Mouse (Mus musculus) 3134 (cell line): ENCODE data around the gene Trpm8.

Experiments used
- DNase-seq: peaks from one replicate; pipeline ENCODE4 v3.0.0-alpha.2; 2011; ENCODE audit warnings: low spot score; ENCODE audit not compliant: insufficient read length; ENCODE audit errors: extremely low read depth

Trpm8 gene

GRCm38 (mm10) chr1:88277098-88277817, at the start of gene Trpm8, which contains the start of gene Hjurp:
Trpm8 (plus strand) TSS chr1:88277661.
Hjurp (minus strand) TSS chr1:88277633.
- peak; percentile 100 for DNase-seq

DNA sequence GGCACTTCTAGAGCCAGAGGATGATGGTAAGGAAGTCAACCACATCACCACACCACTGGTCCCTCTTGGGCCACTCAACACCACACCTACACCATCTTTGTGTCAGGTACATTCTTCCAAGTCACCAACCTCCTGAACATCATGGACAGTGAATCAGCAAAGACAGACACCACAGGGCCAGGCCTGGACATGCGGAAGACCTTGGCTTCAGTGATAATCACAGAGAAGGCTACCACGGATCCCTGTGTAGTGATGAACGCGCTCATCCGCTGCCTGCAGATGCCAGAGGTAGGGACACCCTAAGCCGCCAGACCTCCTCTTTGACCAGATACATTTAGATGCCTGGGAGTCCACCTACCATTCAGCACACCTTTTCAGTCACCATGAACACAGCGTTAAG, 49.3 kb upstream of the Trpm8 start:
- DNase-seq, result no peak

DNA sequence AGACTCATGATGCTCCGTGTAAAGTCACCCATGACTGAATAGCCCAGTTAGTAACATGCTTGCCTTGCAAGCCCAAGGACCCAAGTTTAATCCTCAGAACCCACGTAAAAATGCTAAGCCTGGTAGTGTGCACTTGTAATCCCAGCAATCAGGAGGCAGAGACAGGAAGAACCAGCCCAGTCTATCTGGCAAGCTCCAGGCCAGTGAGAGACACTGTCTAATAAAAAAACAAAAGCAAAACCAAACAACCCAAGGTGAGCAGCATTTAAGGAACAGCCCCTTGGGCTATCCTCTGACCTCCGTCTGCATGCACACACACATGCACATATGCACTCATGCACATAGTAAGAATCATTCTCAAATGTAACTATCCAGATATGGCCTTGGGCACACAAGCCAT, 47.9 kb upstream of the Trpm8 start:
- DNase-seq, result no peak

DNA sequence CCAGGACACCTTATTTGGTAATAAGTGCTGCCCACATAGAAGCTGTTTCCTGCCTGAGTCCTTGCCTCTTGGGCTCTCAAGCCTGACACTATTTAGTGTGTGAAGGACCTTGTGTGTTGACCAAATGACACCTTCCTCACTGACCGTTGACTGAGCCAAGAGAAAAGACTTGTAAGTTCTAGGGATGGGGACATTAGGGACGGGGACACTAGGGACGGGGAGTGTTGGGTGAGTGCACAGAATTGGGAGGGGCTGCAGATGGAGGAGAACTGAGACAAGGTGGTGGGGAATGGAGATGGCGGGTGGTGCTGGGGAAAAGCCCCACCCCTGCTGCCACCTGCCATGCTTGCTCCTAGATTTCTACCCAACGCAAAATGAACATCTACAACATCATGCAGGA, 47.5 kb upstream of the Trpm8 start:
- no peak for DNase-seq

DNA sequence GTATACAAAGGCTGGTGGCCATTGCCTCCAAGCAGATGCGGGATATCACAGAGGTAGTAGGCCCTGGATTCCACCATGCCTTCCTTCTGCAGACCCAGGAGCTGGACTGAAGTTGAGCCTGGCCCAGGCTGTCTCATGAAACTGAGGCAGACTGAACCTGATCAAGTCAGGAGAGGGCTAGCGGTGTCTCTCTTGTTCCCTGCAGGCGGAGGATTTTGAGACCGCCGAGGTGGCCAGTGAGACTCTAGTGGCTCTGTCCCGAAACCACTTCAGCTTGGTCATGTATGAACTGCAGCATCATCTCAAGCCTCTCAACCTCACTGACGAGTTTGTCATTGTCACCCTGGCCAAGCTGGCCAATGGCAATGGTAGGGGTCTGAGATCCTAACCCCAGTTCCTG, 47.0 kb upstream of the Trpm8 start:
- DNase-seq, result no peak

DNA sequence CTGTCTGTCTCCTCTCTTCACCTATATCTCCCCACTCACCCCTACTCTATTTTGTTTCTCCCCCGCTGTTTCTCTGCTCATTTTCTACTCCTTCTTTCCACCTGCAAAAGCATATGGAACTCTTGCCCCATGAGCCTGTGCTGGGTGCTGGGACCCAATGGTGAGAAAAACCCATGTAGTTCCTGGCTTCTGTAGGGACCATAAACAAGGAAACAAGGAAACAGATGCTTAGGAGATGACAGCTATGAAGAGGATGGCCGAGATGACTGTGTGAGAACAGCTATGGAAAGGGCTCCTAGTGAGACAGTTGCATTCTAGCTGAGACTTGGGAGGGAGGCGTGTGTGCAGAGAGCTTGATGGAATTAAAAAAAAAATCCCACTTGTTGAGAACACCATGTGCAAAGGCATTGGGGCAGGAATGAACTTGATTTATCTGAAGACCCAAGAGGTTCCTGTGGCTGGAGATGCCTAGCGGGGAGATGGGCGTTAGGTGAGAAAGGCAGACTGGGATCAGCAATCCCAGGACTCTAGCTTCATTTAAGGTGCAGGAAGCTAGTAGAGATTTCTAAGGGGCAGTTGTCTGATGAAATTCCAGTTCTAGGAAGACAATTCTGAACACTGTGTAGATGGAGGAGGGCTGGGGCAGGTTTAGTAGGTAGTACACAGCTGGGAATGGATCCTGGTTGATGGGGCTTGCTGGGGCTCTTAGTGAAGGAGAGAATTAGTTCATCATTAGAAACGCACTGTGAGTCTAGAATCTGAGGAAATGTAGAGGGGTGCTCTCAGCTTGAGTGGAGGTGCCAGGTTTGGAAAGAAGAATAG, 46.3 kb upstream of the Trpm8 start:
- DNase-seq, result no peak

DNA sequence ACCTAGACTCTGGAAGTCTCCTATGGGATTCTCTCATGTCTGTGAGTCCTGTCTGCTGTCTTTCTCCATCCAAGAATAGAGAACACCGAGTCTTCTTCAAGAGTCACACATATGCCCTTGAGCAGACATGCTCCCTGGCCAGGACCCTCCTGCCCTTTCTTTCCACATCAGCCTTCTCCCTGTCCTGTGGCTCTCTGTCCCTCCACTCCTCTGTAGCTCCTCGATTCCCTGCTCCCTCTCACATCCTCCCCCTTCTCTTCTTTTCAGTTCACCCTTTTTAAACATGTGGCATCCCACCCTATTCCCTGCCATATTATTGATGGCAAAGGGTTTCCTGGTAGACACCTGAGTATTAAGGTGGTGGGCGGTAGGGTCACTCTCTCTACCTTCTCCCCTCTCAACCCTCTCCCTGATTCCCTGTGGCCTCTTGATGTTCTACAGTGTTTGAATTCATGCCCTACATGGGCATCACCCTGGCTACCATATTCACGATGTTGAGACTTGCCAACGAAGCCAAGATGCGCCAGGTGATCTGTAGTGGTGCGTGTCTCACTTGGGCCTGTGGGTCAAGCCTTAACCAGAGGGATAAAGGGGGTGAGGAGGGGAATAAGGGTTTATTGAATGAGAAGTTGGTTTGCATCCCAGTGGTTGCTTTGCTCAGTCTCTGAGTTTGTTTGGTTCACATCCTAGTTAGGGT, 45.5 kb upstream of the Trpm8 start:
- DNase-seq, result no peak

DNA sequence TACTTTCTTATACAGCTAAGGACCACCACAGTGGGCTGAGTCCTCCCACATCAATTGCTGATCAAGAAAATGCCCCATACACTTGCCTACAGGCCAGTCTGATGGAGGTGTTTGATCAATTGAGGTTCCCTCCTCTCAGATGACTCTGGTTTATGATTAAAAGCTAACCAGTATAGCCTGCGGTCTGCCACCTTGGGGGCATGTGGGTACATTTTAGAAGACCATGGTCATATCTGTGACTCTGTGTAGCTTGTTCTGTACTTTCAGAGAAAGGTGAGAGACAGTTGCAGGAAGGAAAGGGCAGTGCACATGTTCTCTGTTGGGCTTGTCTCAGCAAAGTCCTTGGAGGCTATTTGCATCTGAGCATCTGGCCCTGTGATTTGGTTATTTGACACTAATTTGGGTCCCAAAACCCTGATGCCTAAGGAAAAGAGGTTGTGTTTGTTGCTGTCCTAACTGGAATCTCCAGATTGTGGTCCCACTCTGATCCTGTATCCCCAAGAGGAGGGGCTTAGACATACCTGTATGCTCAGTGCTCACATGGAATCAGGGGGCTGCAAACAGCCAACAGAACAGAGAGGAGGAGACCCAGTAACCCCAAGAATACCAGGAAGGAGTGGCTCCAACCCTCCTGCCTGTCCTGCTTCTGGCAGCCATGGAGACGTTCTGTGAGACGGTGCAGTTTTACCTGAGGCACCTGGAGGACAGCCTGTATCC, 44.6 kb upstream of the Trpm8 start:
- no peak for DNase-seq

DNA sequence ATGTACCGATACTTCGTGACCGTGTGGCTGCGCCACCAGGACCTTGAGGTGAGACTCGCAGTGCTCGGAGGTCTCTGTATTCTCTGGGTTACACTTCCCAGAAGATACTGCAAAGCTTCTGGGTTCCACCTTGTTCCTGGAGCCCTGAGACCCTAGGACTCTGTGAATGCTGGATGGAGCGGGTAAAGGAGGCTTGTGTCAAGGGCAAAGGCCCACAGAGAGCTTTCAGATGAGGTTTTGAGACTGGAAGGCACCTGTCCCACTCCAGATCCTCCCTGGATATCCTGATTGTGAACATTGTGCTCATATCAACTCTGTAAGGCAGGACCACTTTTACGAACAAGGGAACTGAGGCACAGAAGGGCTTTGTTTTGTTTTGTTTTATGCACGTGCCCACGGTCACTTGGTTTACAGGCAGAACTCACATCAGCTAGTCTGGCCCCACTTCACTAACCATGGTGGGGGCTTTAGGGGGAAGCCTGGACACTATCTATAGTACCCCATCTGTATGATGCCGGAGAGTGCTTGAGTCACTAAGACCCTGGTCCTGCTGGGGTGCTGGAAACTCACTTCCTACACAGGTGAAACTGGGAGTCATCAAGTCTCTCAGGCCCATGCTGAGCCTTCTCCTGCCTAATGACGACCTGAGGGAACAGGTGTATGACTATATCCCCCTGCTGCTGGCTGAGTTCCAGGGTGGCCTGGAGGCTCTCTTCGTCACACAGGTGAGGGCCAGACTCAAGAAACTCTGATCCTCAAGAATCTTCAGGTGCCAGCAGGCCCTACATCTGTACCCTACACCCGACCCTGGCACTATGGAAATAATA, 43.8 kb upstream of the Trpm8 start:
- DNase-seq, result no peak

DNA sequence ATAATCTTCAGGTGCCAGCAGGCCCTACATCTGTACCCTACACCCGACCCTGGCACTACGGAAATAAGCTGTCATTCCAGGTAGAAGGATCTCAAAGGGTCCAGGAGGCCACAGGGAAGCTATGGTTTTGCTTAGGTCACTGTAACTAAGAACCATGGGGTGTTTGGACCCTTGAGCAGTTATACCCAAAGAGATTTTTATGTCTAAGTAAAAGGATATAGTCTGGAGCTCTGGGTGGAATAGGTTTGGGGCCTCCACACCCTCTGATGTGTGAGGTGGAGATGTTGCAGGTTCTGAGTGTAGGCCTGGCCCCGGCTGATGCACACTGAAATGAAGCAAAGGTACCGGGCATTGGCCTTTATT, 43.2 kb upstream of the Trpm8 start:
- DNase-seq, result no peak

DNA sequence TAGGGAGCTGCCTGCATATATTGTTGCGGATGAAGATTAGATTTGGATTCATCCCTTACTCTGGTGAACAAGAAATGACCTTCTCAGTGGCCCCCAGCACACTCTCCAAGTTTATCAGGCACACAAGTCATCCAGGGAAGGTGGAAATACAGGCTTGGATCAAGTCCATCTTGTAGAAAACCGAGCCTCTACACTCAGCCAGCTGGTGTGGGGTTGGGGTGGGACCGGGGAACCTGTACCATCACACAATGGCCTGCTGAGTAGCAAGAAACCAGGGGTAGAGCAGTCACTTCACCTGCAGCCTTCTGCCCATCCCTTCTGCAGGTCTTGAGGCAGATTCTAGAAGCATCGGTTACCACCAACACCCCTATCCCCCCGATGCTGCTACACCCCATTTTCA, 42.8 kb upstream of the Trpm8 start:
- no peak for DNase-seq

GRCm38 (mm10) chr1:88235046-88235893, 42.2 kb upstream of the Trpm8 start:
- DNase-seq, result no peak

GRCm38 (mm10) chr1:88235894-88236415, 41.5 kb upstream of the Trpm8 start:
- no peak for DNase-seq

DNA sequence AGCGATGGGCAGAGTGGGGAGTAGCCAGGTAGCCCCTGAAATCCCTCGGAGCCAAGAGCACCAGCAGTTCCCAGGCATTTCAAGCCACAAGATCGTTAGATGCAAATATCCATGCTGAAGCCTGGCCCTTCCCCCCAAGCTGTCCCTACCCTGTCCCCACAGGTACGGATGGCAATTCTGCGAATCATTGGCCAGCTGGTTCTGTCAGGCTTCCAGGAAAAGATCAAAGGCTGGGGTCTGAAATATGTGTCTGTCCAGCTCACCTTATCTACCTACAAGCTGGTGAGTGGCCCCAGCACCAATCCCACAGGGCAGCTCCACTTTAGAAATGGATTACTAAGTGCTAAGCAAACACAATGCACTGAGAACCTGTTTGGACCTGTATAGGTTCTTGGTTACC, 40.1 kb upstream of the Trpm8 start:
- no peak for DNase-seq

- DNase-seq, result no peak
Measured at GRCm38 (mm10) chr1:88238771-88239170, 38.7 kb upstream of the Trpm8 start.

- no peak for DNase-seq
Measured at GRCm38 (mm10) chr1:88240072-88240471, 37.4 kb upstream of the Trpm8 start.

- no peak for DNase-seq
Measured at GRCm38 (mm10) chr1:88240579-88240978, 36.9 kb upstream of the Trpm8 start.

GRCm38 (mm10) chr1:88243861-88244260, 33.6 kb upstream of the Trpm8 start:
- no peak for DNase-seq

DNA sequence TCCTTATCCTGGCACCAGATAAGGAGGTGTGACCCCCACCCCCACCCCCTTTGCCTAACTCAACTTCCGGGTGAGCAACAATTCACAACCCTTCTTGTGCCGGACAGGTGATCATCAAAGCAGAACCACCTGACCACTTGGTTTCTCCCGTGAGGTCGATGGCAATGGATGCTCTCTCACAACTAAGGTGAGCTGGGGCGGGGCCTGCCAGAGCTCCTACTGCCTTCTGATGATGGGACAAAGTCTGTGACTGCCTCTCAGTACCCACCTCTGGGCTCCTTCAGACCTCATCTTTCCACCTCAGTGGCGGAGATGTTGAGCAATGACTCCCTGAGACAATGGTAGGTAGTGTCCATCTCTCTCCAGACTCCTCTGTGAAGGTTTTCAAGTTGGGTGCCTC, 31.6 kb upstream of the Trpm8 start:
- no peak for DNase-seq
